Mouse (Mus musculus) embryo, embryonic 11.5 days (tissue): Measurements from ENCODE around the gene Mettl3.

ENCODE experiments used
- DNase-seq: peaks from one replicate; pipeline ENCODE4 v3.0.0-alpha.2; 2012; ENCODE audit warnings: low read depth, low spot score

Mettl3 gene

GRCm38 (mm10) chr14:52295558-52296264 is 9.2 kb downstream of the Mettl3 start:
- DNase-seq, result no peak

- DNase-seq, result no peak
Observed at GRCm38 (mm10) chr14:52284191-52284590, 20.7 kb downstream of the Mettl3 start.

GRCm38 (mm10) chr14:52283629-52284028 is 21.3 kb downstream of the Mettl3 start:
- DNase-seq, result no peak

- no peak for DNase-seq
Observed at GRCm38 (mm10) chr14:52279747-52280120, 25.2 kb downstream of the Mettl3 start.

- peak; percentile 98 for DNase-seq
Observed at GRCm38 (mm10) chr14:52278932-52279746, 25.8 kb downstream of the Mettl3 start, which contains the start of the genes Tox4 and Rab2b. Tox4 (plus strand) TSS chr14:52279146. Rab2b (minus strand) TSS chr14:52279545.

- no peak for DNase-seq
Observed at GRCm38 (mm10) chr14:52277210-52277609, 27.7 kb downstream of the Mettl3 start.

- no peak for DNase-seq
Observed at GRCm38 (mm10) chr14:52272781-52273180, 32.1 kb downstream of the Mettl3 start.

- peak; percentile 95 for DNase-seq
Observed at GRCm38 (mm10) chr14:52257484-52258213, 47.3 kb downstream of the Mettl3 start, which contains the start of gene Chd8. Chd8 (minus strand) TSS chr14:52257780.

- no peak for DNase-seq
Observed at GRCm38 (mm10) chr14:52256311-52257175, 48.4 kb downstream of the Mettl3 start.

- DNase-seq, result no peak
Observed at GRCm38 (mm10) chr14:52246129-52246528, 58.8 kb downstream of the Mettl3 start.
